Mouse (Mus musculus): ENCODE results near the gene Pi4ka. TPM values are rescaled to one million over a fixed set of nuclear protein-coding genes. Genes with fewer than 3 reads are reported as not detected.

Gene Pi4ka
- total and polyA plus RNA-seq, 3 experiments = 49.0 to 57.1 (median 56.4) TPM

GRCm38 (mm10) chr16:17331855-17332254, 74.3 kb downstream of the Pi4ka start:
- intact Hi-C loops (cut with DNase I) = no loop called here
- Histone ChIP-seq H3K79me2 (replicated peaks; ENCODE audit: control insufficient read depth, insufficient read depth, low read length) (no peaks in the 10 kb centered on the region), H3K27me3 (ENCODE audit: control insufficient read depth, insufficient read depth, low read length) (no peaks in the 10 kb centered on the region), H3K27ac (no peak overlapping the region), H3K4me3 (no peak overlapping the region), H3K9ac (ENCODE audit: low read depth, low read length) (no peak overlapping the region), H3K4me1 (ENCODE audit: control insufficient read depth, insufficient read depth, low read length) (no peaks in the 10 kb centered on the region), H3K36me3 (ENCODE audit: control insufficient read depth, insufficient read depth, low read length) (no peaks in the 10 kb centered on the region)
- 99% methylated on average over 5 of the region's 5 CpGs for WGBS
- TF ChIP-seq EP300 (IDR thresholded peaks at IDR 0.05; ENCODE audit: insufficient read depth, low read depth, low read length) (no peak), CTCF (IDR thresholded peaks at IDR 0.05) (no peak), POLR2A (IDR thresholded peaks at IDR 0.05; ENCODE audit: insufficient read depth, low read depth, low read length) (no peak)
- no peak for DNase-seq

GRCm38 (mm10) chr16:17331116-17331515, 75.0 kb downstream of the Pi4ka start, which contains the start of gene Serpind1:
Gene Serpind1 (plus strand): TSS chr16:17331371.
- no peak within 1 kb of the TSS for H3K4me3 ChIP-seq
- TF ChIP-seq EP300 (IDR thresholded peaks at IDR 0.05; ENCODE audit: insufficient read depth, low read depth, low read length) (no peak), POLR2A (IDR thresholded peaks at IDR 0.05; ENCODE audit: insufficient read depth, low read depth, low read length) (no peak), CTCF (IDR thresholded peaks at IDR 0.05) (no peak)
- H3K9ac ChIP-seq (ENCODE audit: low read depth, low read length) = no peak within 1 kb of the TSS
- no peaks in the 10 kb centered on the region for H3K4me1 ChIP-seq (ENCODE audit: control insufficient read depth, insufficient read depth, low read length)
- no peaks in the 10 kb centered on the region for H3K79me2 ChIP-seq (replicated peaks; ENCODE audit: control insufficient read depth, insufficient read depth, low read length)
- no peaks in the 10 kb centered on the region for H3K36me3 ChIP-seq (ENCODE audit: control insufficient read depth, insufficient read depth, low read length)
- no peak for DNase-seq
- no peaks in the 10 kb centered on the region for H3K27me3 ChIP-seq (ENCODE audit: control insufficient read depth, insufficient read depth, low read length)
- 86% methylated on average over 2 of the region's 2 CpGs for WGBS
- intact Hi-C loops (cut with DNase I) = no loop called here
- no peak within 1 kb of the TSS for H3K27ac ChIP-seq

GRCm38 (mm10) chr16:17329848-17330570, 76.1 kb downstream of the Pi4ka start:
- intact Hi-C loops (cut with DNase I) = no loop called here
- Histone ChIP-seq H3K4me3 (no peak overlapping the region), H3K79me2 (replicated peaks; ENCODE audit: control insufficient read depth, insufficient read depth, low read length) (no peaks in the 10 kb centered on the region), H3K27ac (no peak overlapping the region), H3K9ac (ENCODE audit: low read depth, low read length) (no peak overlapping the region), H3K27me3 (ENCODE audit: control insufficient read depth, insufficient read depth, low read length) (no peaks in the 10 kb centered on the region), H3K4me1 (ENCODE audit: control insufficient read depth, insufficient read depth, low read length) (no peaks in the 10 kb centered on the region), H3K36me3 (ENCODE audit: control insufficient read depth, insufficient read depth, low read length) (no peaks in the 10 kb centered on the region)
- TF ChIP-seq CTCF (IDR thresholded peaks at IDR 0.05) (no peak), POLR2A (IDR thresholded peaks at IDR 0.05; ENCODE audit: insufficient read depth, low read depth, low read length) (no peak), EP300 (IDR thresholded peaks at IDR 0.05; ENCODE audit: insufficient read depth, low read depth, low read length) (no peak)
- WGBS = 96% methylated on average over 1 of the region's 1 CpGs
- DNase-seq = no peak

GRCm38 (mm10) chr16:17326064-17326463, 80.0 kb downstream of the Pi4ka start:
- H3K36me3 ChIP-seq (ENCODE audit: control insufficient read depth, insufficient read depth, low read length) = no peaks in the 10 kb centered on the region
- WGBS = 93% methylated on average over 2 of the region's 2 CpGs
- intact Hi-C loops (cut with DNase I) = no loop called here

GRCm38 (mm10) chr16:17324745-17325144, 81.4 kb downstream of the Pi4ka start:
- intact Hi-C loops (cut with DNase I) = no loop called here
- no peaks in the 10 kb centered on the region for H3K27me3 ChIP-seq (ENCODE audit: control insufficient read depth, insufficient read depth, low read length)
- no peaks in the 10 kb centered on the region for H3K4me1 ChIP-seq (ENCODE audit: control insufficient read depth, insufficient read depth, low read length)
- DNase-seq = no peak
- TF ChIP-seq POLR2A (IDR thresholded peaks at IDR 0.05; ENCODE audit: insufficient read depth, low read depth, low read length) (no peak), EP300 (IDR thresholded peaks at IDR 0.05; ENCODE audit: insufficient read depth, low read depth, low read length) (no peak), CTCF (IDR thresholded peaks at IDR 0.05) (no peak)
- no peaks in the 10 kb centered on the region for H3K36me3 ChIP-seq (ENCODE audit: control insufficient read depth, insufficient read depth, low read length)
- H3K4me3 ChIP-seq = no peak overlapping the region
- H3K27ac ChIP-seq = no peak overlapping the region
- H3K79me2 ChIP-seq (replicated peaks; ENCODE audit: control insufficient read depth, insufficient read depth, low read length) = no peaks in the 10 kb centered on the region
- no peak overlapping the region for H3K9ac ChIP-seq (ENCODE audit: low read depth, low read length)
- 90% methylated on average over 5 of the region's 5 CpGs for WGBS

More at GRCm38 (mm10) chr16:17326064-17326463, 80.0 kb downstream of the Pi4ka start:
- Histone ChIP-seq H3K79me2 (replicated peaks; ENCODE audit: control insufficient read depth, insufficient read depth, low read length) (no peaks in the 10 kb centered on the region), H3K27me3 (ENCODE audit: control insufficient read depth, insufficient read depth, low read length) (no peaks in the 10 kb centered on the region), H3K4me3 (no peak overlapping the region), H3K9ac (ENCODE audit: low read depth, low read length) (no peak overlapping the region), H3K4me1 (ENCODE audit: control insufficient read depth, insufficient read depth, low read length) (no peaks in the 10 kb centered on the region), H3K27ac (no peak overlapping the region)
- no peak for DNase-seq
- no peak for TF ChIP-seq POLR2A (IDR thresholded peaks at IDR 0.05; ENCODE audit: insufficient read depth, low read depth, low read length)
- no peak for TF ChIP-seq EP300 (IDR thresholded peaks at IDR 0.05; ENCODE audit: insufficient read depth, low read depth, low read length)
- TF ChIP-seq CTCF (IDR thresholded peaks at IDR 0.05) = no peak

- intact Hi-C loops (cut with DNase I) = no loop called here
- 33% methylated on average over 5 of the region's 5 CpGs for WGBS
- H3K9ac ChIP-seq (ENCODE audit: low read depth, low read length) = no peak overlapping the region
Observed at GRCm38 (mm10) chr16:17321481-17321880, 84.6 kb downstream of the Pi4ka start.

More at GRCm38 (mm10) chr16:17321481-17321880, 84.6 kb downstream of the Pi4ka start:
- TF ChIP-seq EP300 (IDR thresholded peaks at IDR 0.05; ENCODE audit: insufficient read depth, low read depth, low read length) = no peak
- no peak for TF ChIP-seq POLR2A (IDR thresholded peaks at IDR 0.05; ENCODE audit: insufficient read depth, low read depth, low read length)
- TF ChIP-seq CTCF (IDR thresholded peaks at IDR 0.05) = no peak
- no peaks in the 10 kb centered on the region for H3K27me3 ChIP-seq (ENCODE audit: control insufficient read depth, insufficient read depth, low read length)
- H3K4me1 ChIP-seq (ENCODE audit: control insufficient read depth, insufficient read depth, low read length) = no peaks in the 10 kb centered on the region
- no peak overlapping the region for H3K4me3 ChIP-seq
- no peak for DNase-seq
- H3K27ac ChIP-seq = no peak overlapping the region
- no peaks in the 10 kb centered on the region for H3K79me2 ChIP-seq (replicated peaks; ENCODE audit: control insufficient read depth, insufficient read depth, low read length)
- no peaks in the 10 kb centered on the region for H3K36me3 ChIP-seq (ENCODE audit: control insufficient read depth, insufficient read depth, low read length)

Data from heart, adult 2 months (tissue).